In the genomic region with DNA sequence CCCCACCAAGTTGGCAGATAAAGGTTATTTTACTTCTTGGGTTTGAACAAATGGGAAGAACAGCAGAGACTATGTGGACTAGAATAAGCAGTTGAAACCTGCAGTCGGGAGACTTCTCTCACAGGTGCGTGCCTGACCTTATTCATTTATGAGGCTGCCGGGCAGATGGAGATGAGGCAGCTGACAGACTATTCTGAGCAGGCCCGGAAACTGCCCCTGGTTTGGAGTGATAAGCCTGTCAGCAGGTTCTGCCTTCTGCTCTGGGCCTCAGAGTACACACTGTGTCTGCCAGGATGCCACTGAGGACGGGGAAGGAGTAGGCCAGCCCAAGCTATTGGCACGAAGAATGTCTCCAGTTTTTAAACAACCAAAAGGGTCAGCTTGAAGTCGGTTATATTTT, we compare ENCODE assay signal across 11 mouse cellular contexts.
A peak's percentile ranks its signal among the peaks of the same experiment; 100 is the strongest.
DNase-seq lines count a peak whose midpoint lies in the region; ATAC-seq lines count a peak whose summit lies in the region.
"Had no signal": no experiment of that assay in that cellular context is flagged by ENCODE, and none has a peak within 500 bp of the region (broad histone marks: within the 10 kb centered on the region; RNA-seq: fewer than 3 reads in every experiment).

No protein-coding gene starts in this region.

- WGBS in hindbrain, embryonic 13.5 days: 70% methylated on average over 7 of the region's 7 CpGs
- WGBS in hindbrain, embryonic 11.5 days: 79% methylated on average over 7 of the region's 7 CpGs

- H3K9me3 ChIP-seq in hindbrain, embryonic 13.5 days: no peaks in the 10 kb centered on the region
- H3K9me3 ChIP-seq in hindbrain, embryonic 11.5 days (ENCODE audit: control insufficient read depth, low read length): no peaks in the 10 kb centered on the region

- H3K4me3 ChIP-seq in hindbrain, embryonic 13.5 days: no peak overlapping the region
- no peak overlapping the region for H3K4me3 ChIP-seq in hindbrain, embryonic 11.5 days (ENCODE audit: low read depth, low read length)

- intact Hi-C loops in heart, postnatal 10 days (cut with DNase I): no loop called here

- no peak overlapping the region for H3K4me2 ChIP-seq in hindbrain, embryonic 13.5 days
- H3K4me2 ChIP-seq in hindbrain, embryonic 11.5 days (replicated peaks; ENCODE audit: low read depth, low read length): no peak overlapping the region
- H3K4me2 ChIP-seq: liver, embryonic 11.5 days had no signal

- ATAC-seq in hindbrain, embryonic 13.5 days (ENCODE audit: low FRiP score): peak; percentile 63; the same call in 1 of the 2 replicates
- no peak for ATAC-seq in hindbrain, embryonic 11.5 days (ENCODE audit: low FRiP score)

- H3K9ac ChIP-seq in hindbrain, embryonic 13.5 days: no peak overlapping the region
- no peak overlapping the region for H3K9ac ChIP-seq in hindbrain, embryonic 11.5 days (ENCODE audit: low read depth, low read length)

- DNase-seq in hindbrain, embryonic 11.5 days (ENCODE audit: low spot score): no peak
- DNase-seq in brain, adult 2 months (ENCODE audit: low read depth, low spot score): peak; percentile 92
- peak; percentile 62 for DNase-seq in cerebellum, adult 8-10 months
- peak; percentile 9 to 26 for DNase-seq in heart, postnatal 10 days
- no peak for DNase-seq in thymus, adult 18-20 months
- no peak for DNase-seq in kidney, adult 9 months
- DNase-seq in ovary, adult 18-20 months (ENCODE audit: low spot score): no peak
- DNase-seq: lung, postnatal 14 days; thymus, postnatal 14 days had no signal

- peaks cover 17% of the 10 kb centered on the region for H3K4me1 ChIP-seq in hindbrain, embryonic 13.5 days (replicated peaks)
- no peaks in the 10 kb centered on the region for H3K4me1 ChIP-seq in hindbrain, embryonic 11.5 days (replicated peaks; ENCODE audit: control insufficient read depth, insufficient read depth, low read length)

- H3K27ac ChIP-seq in hindbrain, embryonic 13.5 days: peak overlapping the region; percentile 59
- H3K27ac ChIP-seq in hindbrain, embryonic 11.5 days (ENCODE audit: low read depth, low read length): no peak overlapping the region

- H3K27me3 ChIP-seq in hindbrain, embryonic 13.5 days: no peaks in the 10 kb centered on the region
- no peaks in the 10 kb centered on the region for H3K27me3 ChIP-seq in hindbrain, embryonic 11.5 days (ENCODE audit: control insufficient read depth, insufficient read depth, low read length)

- H3K36me3 ChIP-seq in hindbrain, embryonic 13.5 days: no peaks in the 10 kb centered on the region
- H3K36me3 ChIP-seq in hindbrain, embryonic 11.5 days (ENCODE audit: control insufficient read depth, insufficient read depth, low read length): no peaks in the 10 kb centered on the region

Comparison
In these comparisons a context has a peak if more than half of its experiments do, and no peak if none do; other contexts are left out.
1. DNase-seq: peak in brain, adult 2 months (single experiment), cerebellum, adult 8-10 months (single experiment) and heart, postnatal 10 days (2 of 2); none in hindbrain, embryonic 11.5 days (single experiment), thymus, adult 18-20 months (0 of 2), kidney, adult 9 months (single experiment) and ovary, adult 18-20 months (single experiment).